Mouse (Mus musculus) intestine, embryonic 15.5 days (tissue): ENCODE results near the gene Gm11099. TPM values are rescaled to one million over a fixed set of nuclear protein-coding genes. Genes with fewer than 3 reads are reported as not detected.

ENCODE experiments used
- ATAC-seq: fragments of 200-750 bp; cut with Nextera tagmentation; 2 replicates; pipeline ENCODE4 v1.8.0; 2017; ENCODE audit warnings: moderate TSS enrichment, moderate library complexity
- H3K27ac ChIP-seq: fragments of 300-500 bp; sonication (generic); 2 replicates; pipeline ENCODE4 v1.5.1; 2015; ENCODE audit warnings: mild to moderate bottlenecking, inconsistent platforms
- H3K27me3 ChIP-seq: fragments of 300-500 bp; sonication (generic); replicated peaks from 2 replicates; pipeline ENCODE4 v1.6.1; 2015; ENCODE audit warnings: inconsistent platforms
- H3K36me3 ChIP-seq: fragments of 300-500 bp; sonication (generic); 2 replicates; pipeline ENCODE4 v1.6.1; 2015; ENCODE audit warnings: inconsistent platforms
- H3K4me1 ChIP-seq: fragments of 300-500 bp; sonication (generic); replicated peaks from 2 replicates; pipeline ENCODE4 v1.6.1; 2015; ENCODE audit warnings: inconsistent platforms
- H3K4me2 ChIP-seq: fragments of 300-500 bp; sonication (generic); replicated peaks from 2 replicates; pipeline ENCODE4 v1.6.1; 2015; ENCODE audit warnings: mild to moderate bottlenecking, inconsistent platforms
- H3K4me3 ChIP-seq: fragments of 300-500 bp; sonication (generic); replicated peaks from 2 replicates; pipeline ENCODE4 v1.5.1; 2015; ENCODE audit warnings: inconsistent platforms
- H3K9ac ChIP-seq: fragments of 300-500 bp; sonication (generic); 2 replicates; pipeline ENCODE4 v1.6.1; 2015; ENCODE audit warnings: inconsistent platforms
- H3K9me3 ChIP-seq: fragments of 300-500 bp; sonication (generic); 2 replicates; pipeline ENCODE4 v1.6.1; 2016; ENCODE audit warnings: inconsistent platforms
- WGBS: fragments of 180-500 bp; shearing (Covaris S2); methylation state at CpG from one replicate; pipeline ENCODE4 v1.1.7; 2015; 5-methylcytosine and 5-hydroxymethylcytosine counted together
- polyA plus RNA-seq: library from polyadenylated mRNA; unstranded; fragments of >200 nt; fragmentation: Nextera tagmentation; extraction: Ambion mirVana; gene quantifications from 2 replicates; pipeline ENCODE4 v1.2.1, GENCODE M21; 2015

The Gm11099 gene
- polyA plus RNA-seq, 1 experiment from 2014 or later: not detected

GRCm38 (mm10) chr2:58918351-58918750, 59.1 kb downstream of the Gm11099 start:
- H3K36me3 ChIP-seq: no peaks in the 10 kb centered on the region
- 66% methylated on average over 4 of the region's 4 CpGs for WGBS

GRCm38 (mm10) chr2:58925551-58925950, 66.3 kb downstream of the Gm11099 start:
- ATAC-seq: no peak
- H3K4me2 ChIP-seq: no peak overlapping the region
- H3K9me3 ChIP-seq: no peaks in the 10 kb centered on the region
- H3K36me3 ChIP-seq: no peaks in the 10 kb centered on the region
- no peak overlapping the region for H3K27ac ChIP-seq
- H3K4me1 ChIP-seq: no peaks in the 10 kb centered on the region
- H3K4me3 ChIP-seq: no peak overlapping the region
- WGBS: 91% methylated on average over 2 of the region's 2 CpGs
- no peaks in the 10 kb centered on the region for H3K27me3 ChIP-seq
- H3K9ac ChIP-seq: no peak overlapping the region

More at GRCm38 (mm10) chr2:58918351-58918750, 59.1 kb downstream of the Gm11099 start:
- Histone ChIP-seq H3K9ac (no peak overlapping the region), H3K4me3 (no peak overlapping the region), H3K4me2 (no peak overlapping the region), H3K4me1 (no peaks in the 10 kb centered on the region), H3K9me3 (no peaks in the 10 kb centered on the region), H3K27ac (no peak overlapping the region), H3K27me3 (no peaks in the 10 kb centered on the region)
- no peak for ATAC-seq

GRCm38 (mm10) chr2:58941361-58941760, 82.1 kb downstream of the Gm11099 start:
- Histone ChIP-seq H3K27ac (no peak overlapping the region), H3K4me2 (no peak overlapping the region), H3K36me3 (no peaks in the 10 kb centered on the region), H3K4me1 (no peaks in the 10 kb centered on the region), H3K27me3 (no peaks in the 10 kb centered on the region), H3K9ac (no peak overlapping the region), H3K9me3 (no peaks in the 10 kb centered on the region), H3K4me3 (no peak overlapping the region)
- ATAC-seq: no peak
- 81% methylated on average over 4 of the region's 4 CpGs for WGBS

DNA sequence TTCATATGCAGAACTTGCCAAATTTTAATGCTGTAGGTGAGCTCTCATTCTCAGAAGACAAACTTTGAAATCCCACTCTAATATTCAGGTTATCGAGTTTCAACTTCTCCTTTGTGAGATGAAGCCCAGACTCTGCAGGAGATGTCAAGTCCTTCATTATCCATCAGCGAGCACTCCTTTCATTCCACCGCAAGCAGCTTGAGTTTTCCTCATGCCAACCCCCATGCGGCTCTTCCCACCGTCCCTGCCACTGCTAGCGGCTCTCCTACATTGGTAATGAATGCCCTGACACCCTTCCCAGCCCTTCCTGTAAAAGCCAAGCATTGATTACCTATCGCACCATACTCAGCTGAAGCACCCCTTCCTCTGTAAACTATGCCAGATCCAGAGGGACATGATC, 89.6 kb downstream of the Gm11099 start:
- Histone ChIP-seq H3K9ac (no peak overlapping the region), H3K4me2 (no peak overlapping the region), H3K9me3 (no peaks in the 10 kb centered on the region), H3K4me3 (no peak overlapping the region), H3K4me1 (no peaks in the 10 kb centered on the region), H3K27me3 (no peaks in the 10 kb centered on the region), H3K36me3 (no peaks in the 10 kb centered on the region), H3K27ac (no peak overlapping the region)
- ATAC-seq: no peak
- WGBS: 82% methylated on average over 7 of the region's 7 CpGs

DNA sequence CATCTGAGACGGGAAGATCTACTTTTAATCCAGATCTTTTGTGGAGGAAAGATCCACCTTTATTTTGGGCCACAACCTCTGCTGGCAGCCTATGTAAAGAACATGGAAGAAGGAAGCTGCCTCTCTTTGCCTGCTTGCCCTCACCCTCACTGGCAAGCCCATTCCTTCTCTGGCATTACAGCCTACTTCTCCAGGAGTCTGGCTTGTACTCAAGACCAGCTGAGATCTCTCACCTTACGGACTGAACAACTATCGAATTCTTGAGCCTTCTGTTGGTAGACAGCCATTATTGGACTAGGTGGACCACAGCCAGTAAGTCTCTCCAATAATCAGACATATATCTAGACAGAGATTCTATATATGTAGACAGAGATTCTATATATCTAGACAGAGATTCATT, 92.9 kb downstream of the Gm11099 start:
- Histone ChIP-seq H3K4me3 (no peak overlapping the region), H3K27ac (no peak overlapping the region), H3K4me2 (no peak overlapping the region), H3K36me3 (no peaks in the 10 kb centered on the region), H3K27me3 (no peaks in the 10 kb centered on the region), H3K9me3 (no peaks in the 10 kb centered on the region), H3K9ac (no peak overlapping the region), H3K4me1 (no peaks in the 10 kb centered on the region)
- WGBS: 86% methylated on average over 3 of the region's 3 CpGs
- no peak for ATAC-seq

- Histone ChIP-seq H3K9me3 (no peaks in the 10 kb centered on the region), H3K27me3 (no peaks in the 10 kb centered on the region), H3K27ac (no peak overlapping the region), H3K4me3 (no peak overlapping the region), H3K4me1 (no peaks in the 10 kb centered on the region), H3K36me3 (no peaks in the 10 kb centered on the region), H3K4me2 (no peak overlapping the region), H3K9ac (no peak overlapping the region)
- ATAC-seq: no peak
- 93% methylated on average over 2 of the region's 2 CpGs for WGBS
Observed at GRCm38 (mm10) chr2:58956351-58956750, 97.1 kb downstream of the Gm11099 start.

DNA sequence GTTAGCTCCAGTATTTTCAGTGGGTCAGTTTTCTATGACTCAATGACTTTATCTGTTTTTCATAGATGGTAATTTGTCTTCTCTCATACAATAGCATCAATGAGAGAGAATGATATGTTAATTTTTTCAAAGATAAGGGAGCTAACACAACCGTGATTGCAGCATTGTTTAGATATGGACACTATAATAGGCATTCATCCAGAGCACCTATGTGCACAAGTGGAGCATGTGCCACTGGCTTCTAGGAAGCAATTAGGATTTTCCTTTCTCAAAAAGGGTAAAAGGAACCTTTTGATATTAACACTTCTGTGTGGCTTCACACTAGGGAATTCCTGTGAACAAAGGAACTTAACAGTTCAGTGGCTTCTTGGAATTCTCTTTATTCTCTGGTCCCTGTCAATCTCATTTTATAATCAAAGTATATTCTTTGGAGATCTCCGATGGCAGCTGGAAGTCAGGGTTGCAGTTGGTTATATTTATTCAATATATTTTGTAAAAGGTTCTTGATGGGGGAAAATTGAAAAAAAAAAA, 97.6 kb downstream of the Gm11099 start:
- H3K36me3 ChIP-seq: no peaks in the 10 kb centered on the region
- no peak for ATAC-seq
- H3K27me3 ChIP-seq: no peaks in the 10 kb centered on the region
- WGBS: 70% methylated on average over 2 of the region's 2 CpGs
- no peak overlapping the region for H3K27ac ChIP-seq
- no peak overlapping the region for H3K4me3 ChIP-seq
- H3K9ac ChIP-seq: no peak overlapping the region
- no peaks in the 10 kb centered on the region for H3K9me3 ChIP-seq
- no peak overlapping the region for H3K4me2 ChIP-seq
- no peaks in the 10 kb centered on the region for H3K4me1 ChIP-seq
